Mouse (Mus musculus) midbrain, postnatal 0 days (tissue): ENCODE results near the gene Ctdspl. TPM values are rescaled to one million over a fixed set of nuclear protein-coding genes. Genes with fewer than 3 reads are reported as not detected.
A peak's percentile ranks its signal among the peaks of the same experiment; 100 is the strongest.

Source experiments
- ATAC-seq: fragments of 200-750 bp; cut with Nextera tagmentation; 2 replicates; pipeline ENCODE4 v1.8.0; 2017; ENCODE audit warnings: moderate number of reproducible peaks, mild to moderate bottlenecking, moderate TSS enrichment, moderate library complexity; ENCODE audit not compliant: low FRiP score
- DNase-seq: peaks from one replicate; pipeline ENCODE4 v3.0.0-alpha.2; 2015; ENCODE audit warnings: low spot score
- H3K27ac ChIP-seq: fragments of 300-500 bp; sonication (generic); 2 replicates; pipeline ENCODE4 v1.5.1; 2014; ENCODE audit warnings: low read depth, mild to moderate bottlenecking, low read length, mixed read lengths
- H3K27me3 ChIP-seq: fragments of 300-500 bp; sonication (generic); 2 replicates; pipeline ENCODE4 v1.6.1; 2014; ENCODE audit warnings: low read length, control low read depth, mixed read lengths; ENCODE audit not compliant: insufficient read depth
- H3K36me3 ChIP-seq: fragments of 300-500 bp; sonication (generic); 2 replicates; pipeline ENCODE4 v1.6.1; 2014; ENCODE audit warnings: low read length, control low read depth, mixed read lengths; ENCODE audit not compliant: insufficient read depth
- H3K4me1 ChIP-seq: fragments of 300-500 bp; sonication (generic); 2 replicates; pipeline ENCODE4 v1.6.1; 2014; ENCODE audit warnings: mild to moderate bottlenecking, control low read depth, antibody characterized with exemption, low read length, mixed read lengths; ENCODE audit not compliant: insufficient read depth
- H3K4me2 ChIP-seq: fragments of 300-500 bp; sonication (generic); 2 replicates; pipeline ENCODE4 v1.6.1; 2014; ENCODE audit warnings: low read depth, mild to moderate bottlenecking, low read length, mixed read lengths; ENCODE audit not compliant: poor library complexity, severe bottlenecking
- H3K4me3 ChIP-seq: fragments of 300-500 bp; sonication (generic); 2 replicates; pipeline ENCODE4 v1.5.1; 2014; ENCODE audit warnings: low read depth, mild to moderate bottlenecking, low read length, moderate library complexity
- H3K9ac ChIP-seq: fragments of 300-500 bp; sonication (generic); replicated peaks from 2 replicates; pipeline ENCODE4 v1.6.1; 2014; ENCODE audit warnings: mild to moderate bottlenecking, low read length, moderate library complexity, mixed read lengths; ENCODE audit not compliant: poor library complexity, severe bottlenecking
- H3K9me3 ChIP-seq: fragments of 300-500 bp; sonication (generic); 2 replicates; pipeline ENCODE4 v1.6.1; 2016; ENCODE audit warnings: low read length, control low read depth
- CTCF ChIP-seq: IDR thresholded peaks from 2 replicates; pipeline ENCODE4 v1.5.1; 2016; ENCODE audit warnings: antibody characterized with exemption, mild to moderate bottlenecking
- WGBS: fragments of 180-500 bp; shearing (Covaris S2); extraction: QIAGEN DNeasy Blood & Tissue Kit; methylation state at CpG from one replicate; pipeline ENCODE4 v1.1.7; 2014; 5-methylcytosine and 5-hydroxymethylcytosine counted together
- polyA plus RNA-seq: library from polyadenylated mRNA; unstranded; fragments of >200 nt; fragmentation: Nextera tagmentation; extraction: Ambion mirVana; gene quantifications from 2 replicates; pipeline ENCODE4 v1.2.1, GENCODE M21; 2015
- total RNA-seq: library from RNA; depleted of rRNA; stranded (reverse); fragments of >200 nt; gene quantifications from 2 replicates; pipeline ENCODE4 v1.2.3, GENCODE M21; 2014; rRNA removed

Gene Ctdspl
- 9.5 and 11.9 TPM in 2 replicates for total RNA-seq
- 5.2 and 7.1 TPM in 2 replicates for polyA plus RNA-seq

GRCm38 (mm10) chr9:118926111-118926650 is at the start of gene Ctdspl:
Ctdspl (plus strand) TSS chr9:118926453.
- no peak for TF ChIP-seq CTCF
- Histone ChIP-seq H3K27ac (peak within 1 kb of the TSS; percentile 83), H3K9me3 (no peaks in the 10 kb centered on the region), H3K4me1 (peaks cover 18% of the 10 kb centered on the region), H3K27me3 (no peaks in the 10 kb centered on the region), H3K36me3 (no peaks in the 10 kb centered on the region), H3K4me2 (peak within 1 kb of the TSS; percentile 84), H3K9ac (peak within 1 kb of the TSS; percentile 92), H3K4me3 (peak within 1 kb of the TSS; percentile 85)
- ATAC-seq (peak; percentile 47), DNase-seq (peak; percentile 44)
- 0% methylated on average over 40 of the region's 73 CpGs for WGBS

DNA sequence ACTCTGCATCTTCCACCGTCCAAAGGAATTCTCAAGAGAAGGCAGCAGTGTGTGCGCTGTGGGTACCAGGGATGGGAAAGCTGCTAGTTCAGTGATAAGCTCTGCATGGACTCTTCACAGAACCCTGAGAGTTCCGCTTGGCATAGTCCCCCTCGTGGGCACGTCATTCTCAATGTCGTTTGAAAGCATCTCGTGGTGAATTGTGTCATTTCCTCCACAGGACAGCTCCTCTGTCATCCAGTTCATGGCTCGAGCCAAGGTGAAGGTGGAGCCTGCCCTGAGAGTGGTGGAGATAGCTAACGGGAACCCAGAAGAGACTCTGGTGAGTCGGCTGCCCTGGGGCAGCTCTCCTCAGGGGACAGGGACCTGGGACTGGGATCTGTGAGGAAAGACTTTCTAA is 49.4 kb upstream of the Ctdspl start:
- H3K4me3 ChIP-seq = no peak overlapping the region
- no peaks in the 10 kb centered on the region for H3K9me3 ChIP-seq
- H3K4me1 ChIP-seq = no peaks in the 10 kb centered on the region
- ATAC-seq = no peak
- no peak overlapping the region for H3K27ac ChIP-seq
- no peaks in the 10 kb centered on the region for H3K27me3 ChIP-seq
- WGBS = 77% methylated on average over 10 of the region's 10 CpGs
- TF ChIP-seq CTCF = no peak
- H3K9ac ChIP-seq = no peak overlapping the region
- no peaks in the 10 kb centered on the region for H3K36me3 ChIP-seq
- H3K4me2 ChIP-seq = no peak overlapping the region
- DNase-seq = no peak

- WGBS = 79% methylated on average over 7 of the region's 7 CpGs
- H3K4me2 ChIP-seq = no peak overlapping the region
Measured at GRCm38 (mm10) chr9:118877365-118878008, 48.8 kb upstream of the Ctdspl start.

DNA sequence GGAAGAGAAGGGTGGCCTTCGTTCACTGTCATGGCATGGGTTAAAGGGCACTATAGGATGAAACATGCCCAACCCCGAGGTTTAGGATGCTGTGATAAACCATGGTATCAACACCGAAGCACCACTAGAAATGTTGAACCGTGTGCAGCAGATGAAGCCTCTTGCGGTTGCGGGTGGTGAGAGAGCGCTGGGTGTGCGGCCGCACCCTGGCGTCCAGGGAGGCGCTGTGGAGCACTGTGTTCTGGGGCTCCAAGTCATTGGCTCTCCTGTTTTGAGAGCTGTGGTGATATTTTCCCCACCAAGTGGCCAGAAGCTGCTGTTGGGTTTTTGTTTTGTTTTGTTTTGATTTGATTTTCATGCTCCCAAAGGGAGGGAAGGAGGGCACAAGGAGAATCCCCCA is 47.7 kb upstream of the Ctdspl start:
- whole genome bisulfite sequencing = 94% methylated on average over 11 of the region's 11 CpGs
- no peak for ATAC-seq
- Histone ChIP-seq H3K4me1 (no peaks in the 10 kb centered on the region), H3K27me3 (no peaks in the 10 kb centered on the region), H3K9me3 (no peaks in the 10 kb centered on the region), H3K4me3 (no peak overlapping the region), H3K36me3 (no peaks in the 10 kb centered on the region), H3K9ac (no peak overlapping the region), H3K27ac (no peak overlapping the region), H3K4me2 (no peak overlapping the region)
- TF ChIP-seq CTCF = no peak
- no peak for DNase-seq

More at GRCm38 (mm10) chr9:118877365-118878008, 48.8 kb upstream of the Ctdspl start:
- Histone ChIP-seq H3K27me3 (no peaks in the 10 kb centered on the region), H3K4me3 (no peak overlapping the region), H3K36me3 (no peaks in the 10 kb centered on the region), H3K9ac (no peak overlapping the region), H3K9me3 (no peaks in the 10 kb centered on the region), H3K4me1 (no peaks in the 10 kb centered on the region), H3K27ac (no peak overlapping the region)
- no peak for TF ChIP-seq CTCF
- DNase-seq (no peak), ATAC-seq (no peak)

- 80% methylated on average over 7 of the region's 7 CpGs for WGBS
- TF ChIP-seq CTCF = peak; percentile 50
- no peak overlapping the region for H3K9ac ChIP-seq
- H3K4me2 ChIP-seq = no peak overlapping the region
- no peak overlapping the region for H3K4me3 ChIP-seq
- no peaks in the 10 kb centered on the region for H3K27me3 ChIP-seq
- no peaks in the 10 kb centered on the region for H3K36me3 ChIP-seq
- H3K9me3 ChIP-seq = no peaks in the 10 kb centered on the region
- DNase-seq (no peak), ATAC-seq (no peak)
- no peak overlapping the region for H3K27ac ChIP-seq
- H3K4me1 ChIP-seq = no peaks in the 10 kb centered on the region
Measured at GRCm38 (mm10) chr9:118881281-118881945, 44.8 kb upstream of the Ctdspl start.

DNA sequence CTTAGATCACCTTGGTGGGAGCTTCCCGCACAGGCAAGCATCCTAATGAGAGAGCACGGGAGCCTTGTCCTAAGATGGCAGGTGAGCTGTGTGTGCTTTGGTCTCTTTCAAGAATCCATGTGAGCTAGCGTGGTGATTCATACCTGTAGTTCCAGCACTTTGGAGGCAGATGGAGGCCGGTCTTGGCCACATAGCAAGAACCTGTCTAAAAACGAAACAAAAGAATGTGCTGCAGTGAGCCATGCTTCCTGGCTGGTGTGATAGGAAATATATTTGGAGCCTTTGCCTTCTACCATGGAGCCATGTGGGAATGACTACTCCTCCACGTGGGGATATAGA is 44.3 kb upstream of the Ctdspl start:
- no peak for ATAC-seq
- Histone ChIP-seq H3K27me3 (no peaks in the 10 kb centered on the region), H3K4me3 (no peak overlapping the region), H3K36me3 (no peaks in the 10 kb centered on the region), H3K9ac (no peak overlapping the region), H3K9me3 (no peaks in the 10 kb centered on the region), H3K4me2 (no peak overlapping the region), H3K4me1 (no peaks in the 10 kb centered on the region), H3K27ac (no peak overlapping the region)
- no peak for DNase-seq
- 92% methylated on average over 6 of the region's 6 CpGs for WGBS
- TF ChIP-seq CTCF = no peak
